Mouse (Mus musculus) E14TG2a.4 (cell line): ENCODE measurements at regions not wholly inside any gene's neighbourhood (a gene's known extent, or its start where the extent isn't known, plus 50 kb on each side); places are given as distances from the start of the nearest gene placed in this dataset.

ENCODE experiments used
- CTCF ChIP-seq: conservative IDR thresholded peaks from 2 replicates; pipeline ENCODE4 v1.5.1; 2014; ENCODE audit warnings: low read length
- NANOG ChIP-seq: IDR thresholded peaks from 2 replicates; pipeline ENCODE4 v1.6.1; 2014; ENCODE audit warnings: borderline replicate concordance, low read length, mixed read lengths
- POU5F1 ChIP-seq: IDR thresholded peaks from 2 replicates; pipeline ENCODE4 v1.6.1; 2014; ENCODE audit warnings: low read length, borderline replicate concordance

GRCm38 (mm10) chr16:44621573-44621972 lies 62.9 kb upstream of the Boc start:
- no peak for TF ChIP-seq CTCF
- TF ChIP-seq POU5F1 = no peak
- no peak for TF ChIP-seq NANOG
